Mouse (Mus musculus) ES-CJ7 (cell line): Measurements from ENCODE around the gene Tmem131l.
A peak's percentile ranks its signal among the peaks of the same experiment; 100 is the strongest.

Source experiments
- DNase-seq: peaks from one replicate; pipeline ENCODE4 v3.0.0; 2011; ENCODE audit warnings: low read depth, low spot score

Tmem131l gene

DNA sequence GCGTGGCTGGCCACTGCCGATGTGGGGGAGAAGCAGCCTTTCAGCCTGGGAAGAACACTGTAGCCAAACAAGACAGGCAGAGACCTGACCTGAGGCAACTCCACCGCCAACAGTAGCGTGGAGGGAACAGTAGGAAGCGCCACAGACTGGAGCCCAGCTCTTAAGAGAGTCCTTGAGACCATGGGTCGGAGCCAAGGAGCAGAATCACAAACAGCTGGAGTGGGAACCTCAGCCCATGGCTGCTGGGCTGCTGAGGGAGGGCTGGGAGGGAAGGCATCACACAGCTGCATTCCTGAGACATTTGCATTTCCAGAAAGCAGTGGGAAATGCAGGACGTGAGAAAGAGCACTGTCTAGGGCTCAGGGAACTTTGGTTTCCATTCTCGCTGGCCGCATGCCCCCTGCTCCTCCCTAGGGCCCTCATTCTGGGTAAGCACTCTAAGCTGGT lies 8.8 kb upstream of the Tmem131l start:
- peak; percentile 45 for DNase-seq

GRCm38 (mm10) chr3:84046206-84046605 lies 6.2 kb upstream of the Tmem131l start:
- no peak for DNase-seq

DNA sequence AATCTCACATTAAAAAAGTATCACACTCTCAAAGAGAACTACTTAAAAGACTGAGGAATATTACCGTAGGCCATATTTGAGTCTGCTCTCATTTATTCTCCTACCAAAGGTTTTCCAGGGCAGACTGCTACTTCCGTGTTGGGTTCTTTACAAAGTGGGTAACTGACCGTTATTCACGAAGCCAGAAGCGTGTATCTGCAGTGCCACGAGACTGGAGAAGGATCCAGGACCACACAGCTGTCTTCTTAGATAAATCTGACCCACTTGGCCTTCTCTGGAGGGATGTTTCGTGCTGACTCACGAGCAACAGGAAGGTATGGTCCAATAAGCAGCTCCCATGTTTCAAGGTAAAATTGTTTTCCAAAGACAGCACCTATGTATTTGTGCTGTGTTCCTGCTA lies 1.8 kb upstream of the Tmem131l start:
- DNase-seq: no peak

DNA sequence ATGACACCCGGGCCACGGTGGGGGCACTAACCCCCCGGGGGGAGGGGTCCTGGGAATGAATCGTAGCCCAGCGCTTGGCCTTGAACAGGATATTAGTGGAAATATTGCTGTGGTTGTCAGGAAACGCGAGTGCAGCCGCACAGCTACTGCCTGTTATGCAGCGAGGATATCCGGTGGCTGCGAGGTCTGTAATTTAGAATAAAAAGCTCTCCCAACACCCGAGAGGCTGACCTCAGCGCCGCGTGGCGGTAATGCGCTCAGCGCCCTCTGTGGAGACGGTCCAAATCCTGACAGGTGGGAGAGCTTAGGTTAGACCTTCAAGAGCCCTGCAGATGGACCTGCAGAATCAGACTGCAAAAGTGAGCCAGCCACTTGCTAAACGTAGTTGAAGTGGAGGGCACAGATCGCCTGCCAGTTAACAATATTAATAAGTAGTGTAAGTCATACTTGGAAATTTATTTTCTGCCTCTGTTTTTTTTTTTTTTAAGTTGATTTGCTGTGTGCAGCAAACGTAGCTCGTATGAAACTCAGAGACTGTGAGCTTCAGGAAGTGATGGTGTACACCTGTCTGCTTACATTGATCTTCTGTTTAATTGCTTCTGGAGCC lies 604 bp upstream of the Tmem131l start:
- DNase-seq: peak; percentile 68

- DNase-seq: peak; percentile 49
These were observed 862 bp downstream of the Tmem131l start for GRCm38 (mm10) chr3:84038981-84039645.

DNA sequence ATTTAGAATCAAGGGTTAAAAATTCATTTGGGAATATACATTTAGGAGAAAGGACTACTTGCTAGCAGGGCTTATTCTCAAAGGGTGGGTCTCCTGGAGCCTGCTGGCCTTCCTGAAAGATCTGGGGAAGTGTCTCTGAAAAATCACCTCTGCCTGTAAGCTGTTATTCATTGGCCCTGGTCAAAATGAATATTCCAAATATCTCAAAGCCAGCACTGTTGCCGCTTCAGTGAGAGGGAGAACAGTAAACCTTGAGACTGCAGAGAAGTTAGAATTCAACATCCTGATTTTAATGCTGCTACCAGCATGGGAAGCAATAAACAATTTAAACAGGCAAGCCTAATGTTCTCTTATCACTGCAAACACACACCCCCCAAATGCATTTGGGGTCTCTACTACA lies 1.8 kb downstream of the Tmem131l start:
- DNase-seq: no peak

- no peak for DNase-seq
These were observed 2.4 kb downstream of the Tmem131l start for GRCm38 (mm10) chr3:84037536-84037935.

DNA sequence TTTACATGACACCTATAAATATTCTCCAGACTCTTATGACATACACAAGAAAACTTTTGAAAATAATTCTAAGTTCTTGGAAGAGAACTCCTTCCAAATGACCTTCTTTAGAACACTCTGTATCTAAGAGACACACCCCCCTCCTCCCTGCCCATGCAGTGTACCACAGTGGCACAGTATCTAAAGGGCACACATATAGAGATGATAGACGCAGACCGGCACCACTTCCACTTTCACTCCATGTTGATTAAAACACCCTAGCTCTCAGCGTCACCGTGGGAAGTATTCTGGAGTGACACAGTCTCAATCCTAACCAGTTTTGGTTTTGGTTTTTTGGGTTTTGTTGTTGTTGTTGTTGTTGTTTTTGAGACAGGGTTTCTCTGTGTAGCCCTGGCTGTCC lies 3.1 kb downstream of the Tmem131l start:
- DNase-seq: no peak

DNA sequence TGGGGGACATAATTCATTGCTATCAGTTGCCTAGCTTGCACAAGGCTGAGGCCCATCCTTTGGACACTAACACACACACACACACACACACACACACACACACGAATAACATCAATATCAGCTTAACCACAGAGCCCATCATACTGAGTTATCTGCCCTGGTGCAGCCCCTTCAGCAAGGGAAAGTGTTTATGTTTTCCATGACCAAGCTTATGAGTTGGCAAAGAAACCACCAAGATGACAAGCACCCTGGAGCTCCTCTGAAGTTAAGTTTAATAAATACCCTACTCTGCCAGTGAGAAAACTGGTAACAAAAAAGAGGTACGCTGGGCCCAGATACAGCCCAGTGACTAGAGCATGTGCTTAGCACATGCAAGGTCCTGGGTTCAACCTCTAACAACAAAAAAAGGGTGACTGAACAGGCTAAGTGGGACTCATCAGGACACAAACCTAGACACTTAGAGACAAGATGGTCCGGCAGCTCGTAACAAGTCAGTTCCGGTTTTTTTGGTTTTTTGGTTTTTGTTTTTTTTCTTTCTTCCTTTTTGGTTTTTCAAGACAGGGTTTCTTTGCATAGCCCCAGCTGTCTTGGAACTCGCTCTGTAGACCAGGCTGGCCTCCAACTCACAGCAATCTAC lies 4.1 kb downstream of the Tmem131l start:
- DNase-seq: no peak

- no peak for DNase-seq
These were observed 5.7 kb downstream of the Tmem131l start for GRCm38 (mm10) chr3:84034115-84034780.

- no peak for DNase-seq
These were observed 6.8 kb downstream of the Tmem131l start for GRCm38 (mm10) chr3:84032933-84033730.

DNA sequence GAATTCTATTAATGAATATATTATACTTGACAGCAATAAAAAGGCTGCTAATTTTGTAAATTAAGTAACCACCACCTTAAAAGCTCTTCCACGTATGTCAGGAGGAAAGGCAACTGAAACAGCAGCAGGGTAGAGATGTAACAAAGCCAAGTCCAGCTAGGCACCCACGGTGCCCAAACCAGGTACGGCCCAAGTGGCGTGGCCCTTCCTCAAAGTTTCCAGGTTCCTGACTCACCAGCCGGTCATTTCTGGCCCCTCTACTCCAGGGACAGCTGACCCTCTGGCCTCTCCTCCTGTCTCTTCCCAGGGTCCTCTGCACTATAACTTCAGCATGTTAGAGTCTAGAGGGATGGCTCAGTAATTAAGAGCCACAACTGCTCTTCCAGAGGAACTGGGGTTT lies 7.6 kb downstream of the Tmem131l start:
- no peak for DNase-seq

- DNase-seq: no peak
These were observed 8.8 kb downstream of the Tmem131l start for GRCm38 (mm10) chr3:84031216-84031615.

- no peak for DNase-seq
These were observed 11.0 kb downstream of the Tmem131l start for GRCm38 (mm10) chr3:84028968-84029367.

- DNase-seq: no peak
These were observed 12.2 kb downstream of the Tmem131l start for GRCm38 (mm10) chr3:84027691-84028159.

DNA sequence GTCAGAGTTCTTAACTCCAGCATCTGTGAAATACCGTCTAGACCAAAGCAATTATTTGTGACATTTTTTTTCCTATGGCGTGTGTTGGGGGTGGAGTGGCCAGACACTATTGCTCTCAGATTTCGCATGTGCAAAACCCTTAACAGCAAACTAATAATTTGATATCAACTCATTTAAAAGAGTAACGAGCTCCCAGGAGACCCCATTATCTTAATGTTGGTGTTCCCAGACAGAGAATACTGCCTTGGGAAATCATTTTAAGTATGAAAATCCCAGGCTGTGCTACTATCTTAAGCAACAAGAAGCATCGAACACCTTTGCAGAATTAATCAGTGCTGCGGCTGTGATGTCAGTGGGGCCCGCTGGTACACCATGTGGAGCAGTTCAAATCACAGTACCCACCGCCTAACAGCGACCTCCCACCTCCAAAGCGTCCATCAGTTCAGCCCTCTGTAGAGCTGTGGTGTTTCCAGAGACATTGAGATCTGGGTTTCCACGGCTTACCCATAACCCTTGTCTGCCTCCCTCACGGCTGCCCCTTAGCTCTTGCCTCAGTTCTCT lies 15.4 kb downstream of the Tmem131l start:
- no peak for DNase-seq

DNA sequence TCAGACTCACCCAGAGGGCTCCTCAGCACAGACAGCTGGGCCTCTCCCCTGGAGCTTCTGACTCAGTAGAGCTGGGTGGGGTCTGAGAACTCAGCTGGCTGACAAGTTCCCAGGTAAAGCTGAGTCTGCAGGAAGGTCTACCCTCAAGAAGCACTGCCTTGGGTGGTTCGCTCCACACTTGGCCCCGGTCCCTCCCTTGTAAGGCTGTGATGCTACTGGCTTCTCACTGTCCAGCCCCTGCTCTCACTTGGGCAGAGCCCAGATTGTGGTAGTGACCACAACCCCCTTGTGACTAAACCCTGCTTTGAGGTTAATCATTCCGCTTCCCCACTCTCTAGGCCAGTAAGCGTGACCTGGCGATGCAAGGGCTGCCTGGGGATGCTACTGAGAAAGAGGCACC lies 17.3 kb downstream of the Tmem131l start:
- DNase-seq: no peak

DNA sequence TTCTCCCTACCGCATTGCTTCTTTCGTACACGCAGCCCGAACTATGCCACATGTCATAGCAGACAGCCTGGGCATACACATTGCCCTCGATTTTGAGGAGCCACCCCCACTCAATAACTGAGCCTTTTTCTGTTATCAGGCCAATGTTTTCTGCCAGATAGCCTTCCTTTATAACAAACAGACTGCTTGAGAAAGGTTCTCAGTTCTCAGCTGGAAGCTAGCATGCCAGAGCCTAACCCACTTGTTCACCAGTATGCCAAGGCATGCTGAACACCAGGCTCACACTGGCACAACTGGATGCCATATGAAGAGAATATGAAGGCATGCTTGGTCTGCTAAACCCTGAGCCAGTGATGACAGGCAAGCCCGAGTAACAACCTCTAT lies 17.8 kb downstream of the Tmem131l start:
- no peak for DNase-seq

DNA sequence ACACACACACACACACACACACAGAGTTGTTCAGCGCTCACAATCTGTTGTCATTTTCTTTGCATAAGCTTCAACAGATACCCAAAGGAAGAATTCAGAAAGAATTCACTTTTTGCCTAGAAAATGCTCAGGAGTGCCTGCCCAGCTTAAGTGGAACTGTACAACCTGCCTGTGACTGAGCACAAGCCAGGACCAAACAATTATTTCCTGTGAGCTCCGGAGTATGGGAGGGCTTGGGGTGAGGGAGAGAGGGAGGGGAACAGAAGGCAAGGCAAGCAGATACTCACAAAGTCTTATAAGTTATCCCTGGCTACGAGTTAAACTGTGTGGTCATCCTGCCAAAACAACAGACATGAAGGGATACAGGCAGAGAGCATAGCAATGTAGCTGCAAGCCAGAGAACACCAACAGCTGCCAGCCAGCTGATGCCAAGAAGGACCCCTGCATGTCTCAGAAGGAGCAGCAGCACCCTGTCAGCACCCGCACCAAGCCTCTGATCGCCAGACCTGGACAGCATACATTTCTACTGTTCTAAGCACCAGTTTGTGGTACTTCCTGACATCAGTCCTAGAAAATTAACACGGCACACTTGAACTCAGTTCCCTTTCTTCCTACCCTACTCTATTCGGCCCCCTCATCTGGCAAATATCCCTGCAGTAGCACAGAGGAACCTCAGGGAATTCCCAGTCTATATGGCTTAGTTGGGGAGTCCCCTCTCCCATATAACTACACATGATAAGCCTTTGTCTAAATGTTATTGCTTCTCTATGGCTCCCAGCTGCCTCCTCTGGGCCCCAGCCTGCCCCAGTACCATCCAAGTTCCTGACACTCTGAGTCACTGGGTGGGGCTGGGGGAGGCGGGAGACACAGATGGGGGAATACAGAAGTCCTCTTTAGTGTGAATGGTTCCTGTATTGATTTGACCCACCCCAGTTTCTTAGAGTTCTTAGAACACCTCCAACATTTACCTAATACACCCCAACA lies 18.5 kb downstream of the Tmem131l start:
- DNase-seq: no peak

DNA sequence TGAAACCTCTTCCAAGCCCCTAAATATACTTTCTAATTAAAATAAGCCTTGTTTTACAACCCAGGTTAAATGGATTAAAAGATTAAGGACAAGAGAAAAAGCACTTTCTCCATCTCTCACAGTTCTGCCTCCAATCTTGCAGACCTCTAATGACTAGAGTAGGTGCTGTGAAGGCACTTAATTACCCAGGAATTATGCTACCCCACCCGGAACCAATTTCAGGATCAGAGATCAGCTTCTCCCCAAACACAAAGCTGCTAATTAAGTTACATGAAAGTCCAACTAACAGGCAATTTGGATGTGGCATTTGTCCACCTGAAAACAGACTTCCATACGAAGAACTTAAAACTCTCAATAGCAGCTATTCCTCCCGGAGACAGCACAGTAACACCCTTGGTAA lies 19.4 kb downstream of the Tmem131l start:
- DNase-seq: no peak
